Mouse (Mus musculus) liver, embryonic 13.5 days (tissue): ENCODE results near the gene Gorab. TPM values are rescaled to one million over a fixed set of nuclear protein-coding genes. Genes with fewer than 3 reads are reported as not detected.

Experiments
- ATAC-seq: fragments of 200-750 bp; cut with Nextera tagmentation; 2 replicates; pipeline ENCODE4 v1.8.0; 2017; ENCODE audit warnings: low read depth, mild to moderate bottlenecking, moderate number of reproducible peaks, moderate library complexity
- DNase-seq: peaks from one replicate; pipeline ENCODE4 v3.0.0; 2022
- H3K27ac ChIP-seq: fragments of 300-500 bp; sonication (generic); 2 replicates; pipeline ENCODE4 v1.5.1; 2015; ENCODE audit warnings: moderate library complexity, mild to moderate bottlenecking, inconsistent platforms
- H3K27me3 ChIP-seq: fragments of 300-500 bp; sonication (generic); 2 replicates; pipeline ENCODE4 v1.6.1; 2015; ENCODE audit warnings: mild to moderate bottlenecking, inconsistent platforms
- H3K36me3 ChIP-seq: fragments of 300-500 bp; sonication (generic); 2 replicates; pipeline ENCODE4 v1.6.1; 2015; ENCODE audit warnings: mild to moderate bottlenecking, inconsistent platforms
- H3K4me1 ChIP-seq: fragments of 300-500 bp; sonication (generic); replicated peaks from 2 replicates; pipeline ENCODE4 v1.6.1; 2015; ENCODE audit warnings: inconsistent platforms
- H3K4me2 ChIP-seq: fragments of 300-500 bp; sonication (generic); 2 replicates; pipeline ENCODE4 v1.6.1; 2015; ENCODE audit warnings: inconsistent platforms, mild to moderate bottlenecking, moderate library complexity
- H3K4me3 ChIP-seq: fragments of 300-500 bp; sonication (generic); replicated peaks from 2 replicates; pipeline ENCODE4 v1.5.1; 2015; ENCODE audit warnings: mild to moderate bottlenecking, inconsistent platforms
- H3K9ac ChIP-seq: fragments of 300-500 bp; sonication (generic); 2 replicates; pipeline ENCODE4 v1.6.1; 2015; ENCODE audit warnings: mild to moderate bottlenecking, inconsistent platforms
- H3K9me3 ChIP-seq: fragments of 300-500 bp; sonication (generic); replicated peaks from 2 replicates; pipeline ENCODE4 v1.6.1; 2016; ENCODE audit warnings: inconsistent platforms
- WGBS: fragments of 180-500 bp; shearing (Covaris S2); methylation state at CpG from one replicate; pipeline ENCODE4 v1.1.7; 2015; ENCODE audit not compliant: insufficient replicate concordance; 5-methylcytosine and 5-hydroxymethylcytosine counted together
- polyA plus RNA-seq: library from polyadenylated mRNA; unstranded; fragments of >200 nt; fragmentation: Nextera tagmentation; extraction: Ambion mirVana; gene quantifications from 2 replicates; pipeline ENCODE4 v1.2.1, GENCODE M21; 2015

The Gorab gene
- polyA plus RNA-seq, 1 experiment from 2014 or later = 5.1 TPM

DNA sequence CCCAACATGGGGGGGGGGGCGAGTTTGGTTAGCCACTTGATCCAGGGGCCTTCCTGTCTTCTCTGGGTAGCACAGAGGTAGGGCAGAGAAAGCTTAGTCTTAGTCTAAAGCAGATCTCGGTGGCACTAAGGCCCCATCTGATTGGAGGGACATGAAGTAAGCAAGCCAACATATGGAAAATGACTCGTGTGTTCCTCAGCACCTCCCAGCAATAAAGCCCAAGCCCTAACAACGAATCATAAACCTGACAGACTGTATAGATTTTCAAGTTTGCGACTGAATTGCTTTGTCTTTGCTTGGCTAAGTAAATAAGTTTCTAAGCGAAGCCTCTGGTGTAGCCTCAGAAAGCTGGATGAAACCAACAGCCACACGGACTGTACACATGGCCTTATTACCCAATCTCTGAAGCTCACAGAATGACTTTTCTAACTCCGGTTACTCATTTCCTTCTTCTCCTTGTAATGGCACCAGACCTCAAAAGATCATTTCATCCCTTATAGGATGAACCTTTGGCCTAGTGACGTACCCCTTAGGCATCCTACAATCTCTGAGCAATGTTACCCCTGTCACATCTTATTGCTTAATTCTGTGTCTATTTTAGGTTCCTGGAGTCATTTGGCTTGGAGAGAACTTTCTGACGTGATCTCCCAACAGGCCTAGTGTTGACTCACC lies 21.3 kb downstream of the Gorab start:
- Histone ChIP-seq H3K4me3 (no peak overlapping the region), H3K27ac (no peak overlapping the region), H3K36me3 (peaks cover 15% of the 10 kb centered on the region), H3K9me3 (no peaks in the 10 kb centered on the region), H3K9ac (no peak overlapping the region), H3K4me1 (peaks cover 6% of the 10 kb centered on the region; the same call in 1 of the 2 replicates), H3K27me3 (no peaks in the 10 kb centered on the region), H3K4me2 (no peak overlapping the region)
- DNase-seq (no peak), ATAC-seq (no peak)
- 76% methylated on average over 10 of the region's 10 CpGs for WGBS

DNA sequence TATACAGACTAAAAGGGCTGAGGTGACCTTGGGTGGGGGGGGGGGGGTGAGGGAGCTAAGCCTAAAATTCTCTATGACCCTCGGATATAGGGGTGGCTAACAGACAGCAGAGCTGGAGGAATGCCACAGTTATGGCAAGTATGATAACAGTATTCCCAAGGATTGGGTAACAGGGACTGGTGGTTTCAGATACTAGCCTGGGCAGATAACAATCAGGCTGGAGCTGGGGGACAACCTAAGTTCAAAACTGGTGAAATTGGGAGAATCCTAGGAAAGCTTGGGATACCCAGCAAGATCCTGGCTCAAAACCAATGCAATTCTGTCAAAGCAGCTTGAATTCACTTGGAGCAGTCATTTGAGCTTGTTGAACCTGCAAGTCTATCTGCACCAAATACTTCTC lies 22.9 kb downstream of the Gorab start:
- no peak overlapping the region for H3K4me3 ChIP-seq
- no peak for DNase-seq
- 24% methylated on average over 1 of the region's 1 CpGs for WGBS
- no peaks in the 10 kb centered on the region for H3K9me3 ChIP-seq
- H3K36me3 ChIP-seq = peaks cover 2% of the 10 kb centered on the region
- no peak overlapping the region for H3K4me2 ChIP-seq
- no peak overlapping the region for H3K27ac ChIP-seq
- no peak overlapping the region for H3K9ac ChIP-seq
- H3K4me1 ChIP-seq = peaks cover 6% of the 10 kb centered on the region; the same call in 1 of the 2 replicates
- no peaks in the 10 kb centered on the region for H3K27me3 ChIP-seq
- ATAC-seq = no peak

DNA sequence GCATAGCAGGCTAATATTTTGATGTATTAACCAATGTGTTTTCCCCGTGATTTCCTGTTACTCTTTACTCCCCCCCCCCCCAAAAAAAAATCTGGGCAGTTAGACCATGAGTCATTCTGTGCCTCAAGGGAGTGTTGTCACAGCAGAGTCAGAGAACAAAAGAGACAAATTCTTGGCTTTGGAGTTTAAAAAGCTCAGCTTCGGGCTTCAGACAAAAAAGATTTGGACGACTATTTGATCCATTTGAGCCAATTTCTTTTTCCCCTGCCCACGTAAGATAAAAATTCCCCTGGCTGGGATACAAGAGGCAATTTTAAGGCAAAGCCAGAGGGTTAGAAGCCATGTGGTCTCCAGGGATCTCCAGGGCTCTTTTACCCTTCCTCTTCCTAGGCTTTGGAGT lies 23.4 kb downstream of the Gorab start:
- Histone ChIP-seq H3K27me3 (no peaks in the 10 kb centered on the region), H3K9ac (no peak overlapping the region)
- no peak for DNase-seq

DNA sequence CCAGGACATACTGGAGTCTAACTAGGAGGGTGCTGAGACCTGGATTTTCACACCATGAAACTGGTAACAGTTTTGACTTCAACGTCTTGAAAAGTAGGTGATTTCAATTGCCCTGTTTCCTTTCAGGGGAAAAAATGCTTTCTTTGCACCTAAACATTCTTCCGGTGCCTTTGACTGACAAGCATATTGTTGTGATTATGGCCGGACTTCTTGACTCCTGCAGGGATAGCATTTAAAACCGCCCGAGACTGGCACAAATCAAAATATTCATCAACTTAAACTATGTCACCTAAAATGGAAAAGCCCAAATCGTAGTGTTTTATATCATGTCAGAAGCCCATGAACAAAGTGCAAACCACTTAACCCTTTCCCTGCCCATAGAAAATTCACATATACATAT lies 25.5 kb downstream of the Gorab start:
- H3K4me1 ChIP-seq = no peaks in the 10 kb centered on the region
- WGBS = 69% methylated on average over 6 of the region's 6 CpGs
- no peak for ATAC-seq

More for the DNA sequence above, 23.4 kb downstream of the Gorab start:
- Histone ChIP-seq H3K4me2 (no peak overlapping the region), H3K9me3 (no peaks in the 10 kb centered on the region), H3K27ac (no peak overlapping the region), H3K4me3 (no peak overlapping the region), H3K36me3 (no peaks in the 10 kb centered on the region; the same call in 1 of the 2 replicates), H3K4me1 (peaks cover 6% of the 10 kb centered on the region; the same call in 1 of the 2 replicates)
- 52% methylated on average over 4 of the region's 4 CpGs for WGBS
- no peak for ATAC-seq

DNA sequence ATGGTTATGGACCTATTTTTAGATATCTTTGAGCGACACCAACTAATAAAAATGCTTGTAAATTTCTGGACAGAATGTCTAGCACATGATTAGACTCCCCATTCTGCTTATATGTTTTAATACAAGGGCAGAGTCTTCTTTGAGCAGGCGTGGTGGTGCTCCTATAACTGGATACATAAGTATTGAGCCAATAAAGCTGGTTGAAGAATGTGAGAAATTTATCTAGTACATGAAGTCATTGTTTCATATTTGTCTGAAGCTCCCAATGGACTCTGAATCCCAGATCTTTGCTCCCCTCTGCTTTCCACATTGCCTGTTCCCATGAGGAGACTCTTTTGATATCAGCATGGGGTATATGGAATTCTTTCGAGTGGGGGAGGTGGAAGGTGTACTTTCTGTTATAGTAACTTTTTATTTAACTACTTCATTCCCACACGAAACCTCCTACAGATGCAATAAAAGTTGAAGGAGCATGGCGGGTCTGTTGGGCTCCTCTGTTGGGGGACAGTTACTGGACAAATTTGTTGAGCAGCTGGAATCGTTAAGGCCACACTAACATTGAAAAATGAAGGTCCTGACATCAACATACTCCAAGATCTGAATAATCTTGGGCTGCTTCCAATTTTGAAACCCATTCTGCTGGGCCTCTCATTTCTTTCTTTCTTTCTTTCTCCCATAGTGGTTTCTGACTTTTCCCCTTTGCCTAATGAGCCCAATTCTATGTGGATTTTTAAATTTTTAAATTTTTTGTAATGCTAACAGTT lies 26.5 kb downstream of the Gorab start:
- Histone ChIP-seq H3K9me3 (no peaks in the 10 kb centered on the region), H3K4me1 (no peaks in the 10 kb centered on the region), H3K4me2 (no peak overlapping the region), H3K36me3 (no peaks in the 10 kb centered on the region; the same call in 1 of the 2 replicates), H3K4me3 (no peak overlapping the region), H3K9ac (no peak overlapping the region), H3K27me3 (no peaks in the 10 kb centered on the region), H3K27ac (no peak overlapping the region)
- DNase-seq = no peak
- ATAC-seq = no peak
- WGBS = 51% methylated on average over 6 of the region's 6 CpGs

More for the DNA sequence above, 25.5 kb downstream of the Gorab start:
- Histone ChIP-seq H3K9me3 (no peaks in the 10 kb centered on the region), H3K36me3 (no peaks in the 10 kb centered on the region; the same call in 1 of the 2 replicates), H3K9ac (no peak overlapping the region), H3K4me2 (no peak overlapping the region), H3K27me3 (no peaks in the 10 kb centered on the region), H3K4me3 (no peak overlapping the region), H3K27ac (no peak overlapping the region)
- DNase-seq = no peak

DNA sequence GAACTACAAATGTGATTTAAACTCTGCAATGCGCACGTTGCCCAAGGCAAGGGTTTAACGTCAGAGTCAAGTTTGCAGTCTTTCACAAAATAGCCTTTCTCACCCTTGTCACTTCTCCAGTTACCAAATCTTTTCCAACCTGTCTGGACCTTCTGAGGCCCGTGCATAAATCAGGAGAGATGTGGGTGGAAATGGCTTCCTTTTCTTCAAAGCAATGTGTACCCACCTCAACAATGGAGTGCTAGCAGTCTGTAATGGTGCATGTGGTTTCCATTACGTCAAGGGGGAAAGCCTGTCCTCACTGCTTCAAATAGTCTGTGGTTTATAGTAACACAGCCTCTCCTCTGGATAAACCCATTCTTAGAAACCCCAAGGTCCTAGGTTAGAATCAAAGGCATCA lies 29.0 kb downstream of the Gorab start:
- Histone ChIP-seq H3K27ac (no peak overlapping the region), H3K9me3 (no peaks in the 10 kb centered on the region), H3K9ac (no peak overlapping the region), H3K4me2 (no peak overlapping the region), H3K36me3 (no peaks in the 10 kb centered on the region), H3K4me3 (no peak overlapping the region), H3K27me3 (no peaks in the 10 kb centered on the region), H3K4me1 (no peaks in the 10 kb centered on the region)
- ATAC-seq (no peak), DNase-seq (no peak)
- 57% methylated on average over 5 of the region's 5 CpGs for WGBS

DNA sequence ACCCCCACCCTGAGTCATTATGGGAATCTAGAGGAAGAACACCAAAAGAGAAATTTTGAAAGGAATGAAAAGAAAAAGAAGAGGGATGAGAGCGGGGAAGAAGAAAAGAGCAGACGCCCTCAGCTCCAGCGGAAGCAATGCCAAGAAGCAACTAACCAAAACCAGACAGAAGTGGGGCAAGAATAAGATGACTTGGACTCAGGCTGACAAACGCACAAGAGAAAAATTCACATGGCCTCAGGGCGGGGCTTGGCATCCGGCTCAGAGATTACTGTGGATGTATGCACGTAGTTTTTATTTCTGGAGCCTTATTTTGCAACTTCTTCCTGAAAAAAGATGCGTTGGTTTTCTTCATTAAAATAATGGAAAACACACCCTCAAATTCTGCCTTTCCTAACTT lies 41.3 kb downstream of the Gorab start:
- H3K27me3 ChIP-seq = no peaks in the 10 kb centered on the region
- no peaks in the 10 kb centered on the region for H3K36me3 ChIP-seq
- ATAC-seq (no peak), DNase-seq (no peak)
- 59% methylated on average over 8 of the region's 8 CpGs for WGBS
- no peak overlapping the region for H3K9ac ChIP-seq
- no peaks in the 10 kb centered on the region for H3K4me1 ChIP-seq
- H3K4me3 ChIP-seq = no peak overlapping the region
- no peaks in the 10 kb centered on the region for H3K9me3 ChIP-seq
- no peak overlapping the region for H3K27ac ChIP-seq
- H3K4me2 ChIP-seq = no peak overlapping the region

DNA sequence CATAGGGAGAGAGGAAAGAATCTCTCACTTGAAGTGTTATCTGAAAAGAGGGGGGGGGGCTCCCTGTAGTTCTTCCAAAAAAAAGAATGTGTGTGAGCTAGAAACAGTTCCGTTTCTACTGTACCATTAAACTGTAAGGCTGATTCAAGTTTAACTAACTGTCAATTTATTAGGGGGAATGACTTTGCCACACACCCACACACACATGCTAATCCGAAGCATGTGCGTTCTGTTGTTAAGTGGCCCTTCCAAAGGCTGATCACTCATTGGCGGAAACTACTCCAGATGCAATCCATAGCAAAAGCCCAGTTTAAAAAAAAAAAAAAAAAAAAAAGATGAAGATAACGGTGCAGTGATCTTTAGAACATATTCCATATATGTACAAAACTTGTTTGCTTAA lies 42.1 kb downstream of the Gorab start:
- Histone ChIP-seq H3K27me3 (no peaks in the 10 kb centered on the region), H3K4me2 (no peak overlapping the region), H3K4me1 (no peaks in the 10 kb centered on the region), H3K9ac (no peak overlapping the region), H3K4me3 (no peak overlapping the region), H3K27ac (no peak overlapping the region), H3K9me3 (no peaks in the 10 kb centered on the region), H3K36me3 (no peaks in the 10 kb centered on the region)
- ATAC-seq (no peak), DNase-seq (no peak)
- WGBS = 71% methylated on average over 5 of the region's 5 CpGs

DNA sequence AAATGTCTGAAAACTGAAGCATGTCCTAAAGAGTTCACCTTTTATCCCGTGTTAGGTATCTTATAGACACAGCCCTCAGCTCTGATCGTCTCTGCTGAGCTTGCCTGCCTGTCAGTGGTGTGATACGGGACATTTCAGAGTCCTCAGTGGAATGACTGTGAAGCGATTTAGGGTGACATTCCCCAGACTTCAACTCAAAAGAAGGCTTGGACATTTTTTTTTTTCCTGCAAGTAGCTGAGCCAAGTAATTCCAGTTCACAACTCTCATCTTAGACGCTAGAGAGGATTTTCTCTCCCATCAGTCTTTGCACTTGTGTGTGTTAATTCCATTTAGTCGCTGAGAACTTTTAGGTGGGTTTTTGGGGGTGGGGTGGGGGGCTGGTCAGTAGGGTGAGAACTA lies 42.7 kb downstream of the Gorab start:
- WGBS = 52% methylated on average over 6 of the region's 6 CpGs

DNA sequence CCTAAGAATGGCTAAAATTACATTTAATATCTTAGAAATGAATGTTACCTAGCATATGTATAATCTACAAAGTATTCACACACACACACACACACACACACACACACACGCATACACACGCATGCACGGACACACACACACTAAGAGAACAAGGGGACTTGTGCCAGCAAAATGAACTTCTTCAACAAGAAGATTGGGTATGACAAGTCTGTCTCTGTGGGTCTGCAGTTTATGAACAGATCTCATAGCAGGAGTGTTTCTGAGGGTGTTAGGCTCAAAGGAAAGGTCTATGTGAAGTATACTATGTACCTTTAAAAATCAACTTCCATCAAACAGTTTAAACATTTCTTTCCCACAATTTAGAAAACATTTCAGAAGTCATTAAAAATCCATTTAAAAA lies 43.9 kb downstream of the Gorab start:
- H3K27me3 ChIP-seq = no peaks in the 10 kb centered on the region
- no peak overlapping the region for H3K9ac ChIP-seq
- H3K27ac ChIP-seq = no peak overlapping the region
- DNase-seq (no peak), ATAC-seq (no peak)
- no peak overlapping the region for H3K4me2 ChIP-seq
- H3K36me3 ChIP-seq = no peaks in the 10 kb centered on the region
- 65% methylated on average over 3 of the region's 3 CpGs for WGBS
- H3K9me3 ChIP-seq = no peaks in the 10 kb centered on the region
- no peak overlapping the region for H3K4me3 ChIP-seq
- no peaks in the 10 kb centered on the region for H3K4me1 ChIP-seq

More for the DNA sequence above, 42.7 kb downstream of the Gorab start:
- ATAC-seq (no peak), DNase-seq (no peak)
- H3K27me3 ChIP-seq = no peaks in the 10 kb centered on the region
- no peak overlapping the region for H3K9ac ChIP-seq
- H3K9me3 ChIP-seq = no peaks in the 10 kb centered on the region
- no peaks in the 10 kb centered on the region for H3K36me3 ChIP-seq
- H3K4me2 ChIP-seq = no peak overlapping the region
- H3K4me1 ChIP-seq = no peaks in the 10 kb centered on the region
- H3K27ac ChIP-seq = no peak overlapping the region
- no peak overlapping the region for H3K4me3 ChIP-seq

DNA sequence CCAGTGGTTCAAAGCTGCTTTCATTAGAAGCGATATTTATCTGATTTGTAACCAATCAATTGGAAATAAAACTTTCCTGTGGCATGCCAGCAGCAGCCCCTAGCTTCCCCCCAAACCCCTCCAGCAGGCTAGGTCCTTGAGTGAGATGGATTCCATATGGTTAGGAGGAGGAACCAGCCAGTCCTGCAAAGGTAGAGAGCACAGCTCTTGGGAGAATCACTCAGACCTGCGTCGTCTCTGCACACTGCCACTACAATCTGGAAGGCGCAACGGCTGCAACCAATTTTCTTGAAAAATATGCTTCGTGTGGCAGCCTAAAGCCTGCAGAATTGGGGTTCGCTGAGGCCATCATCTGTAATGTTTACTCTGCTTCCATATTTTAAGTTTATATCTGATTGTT lies 45.3 kb downstream of the Gorab start:
- no peaks in the 10 kb centered on the region for H3K27me3 ChIP-seq
- no peaks in the 10 kb centered on the region for H3K36me3 ChIP-seq
- no peak overlapping the region for H3K27ac ChIP-seq
- no peaks in the 10 kb centered on the region for H3K9me3 ChIP-seq
- ATAC-seq (no peak), DNase-seq (no peak)
- no peak overlapping the region for H3K9ac ChIP-seq
- H3K4me1 ChIP-seq = no peaks in the 10 kb centered on the region
- no peak overlapping the region for H3K4me2 ChIP-seq
- no peak overlapping the region for H3K4me3 ChIP-seq
- WGBS = 56% methylated on average over 7 of the region's 7 CpGs

DNA sequence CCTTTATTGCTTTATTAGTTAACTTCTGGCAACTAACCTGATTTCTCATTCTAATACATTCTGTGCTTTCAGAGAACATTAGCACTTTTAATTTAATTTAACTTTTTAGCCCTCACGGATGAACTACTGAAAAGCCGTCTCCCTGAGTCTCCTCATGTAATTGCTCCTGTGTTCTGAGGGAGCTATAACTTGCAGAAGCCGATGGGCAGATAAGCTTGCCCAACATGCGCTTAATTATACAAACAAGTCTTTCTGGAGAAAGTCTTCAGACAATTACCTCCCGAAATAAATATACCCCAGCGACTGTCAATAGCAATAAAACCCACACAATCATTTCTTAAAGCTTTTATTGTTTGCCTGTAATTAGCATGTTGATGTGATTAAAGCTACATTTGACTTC lies 45.7 kb downstream of the Gorab start:
- WGBS = 63% methylated on average over 6 of the region's 6 CpGs
- H3K27me3 ChIP-seq = no peaks in the 10 kb centered on the region
- no peaks in the 10 kb centered on the region for H3K9me3 ChIP-seq
- no peak overlapping the region for H3K4me2 ChIP-seq
- ATAC-seq = no peak
- H3K4me3 ChIP-seq = no peak overlapping the region
- no peak for DNase-seq
- no peaks in the 10 kb centered on the region for H3K4me1 ChIP-seq
- no peak overlapping the region for H3K9ac ChIP-seq
- H3K27ac ChIP-seq = no peak overlapping the region
- H3K36me3 ChIP-seq = no peaks in the 10 kb centered on the region
